Mouse (Mus musculus): ENCODE data around the gene Catsperz. TPM values are rescaled to one million over a fixed set of nuclear protein-coding genes. Genes with fewer than 3 reads are reported as not detected.
"Not testable (repeated sequence)": the region's sequence is repeated elsewhere in the genome, so short reads cannot be mapped to it uniquely, and the experiment has no call there.

The Catsperz gene
- polyA plus RNA-seq, 1 experiment from 2014 or later: 0.81 TPM

DNA sequence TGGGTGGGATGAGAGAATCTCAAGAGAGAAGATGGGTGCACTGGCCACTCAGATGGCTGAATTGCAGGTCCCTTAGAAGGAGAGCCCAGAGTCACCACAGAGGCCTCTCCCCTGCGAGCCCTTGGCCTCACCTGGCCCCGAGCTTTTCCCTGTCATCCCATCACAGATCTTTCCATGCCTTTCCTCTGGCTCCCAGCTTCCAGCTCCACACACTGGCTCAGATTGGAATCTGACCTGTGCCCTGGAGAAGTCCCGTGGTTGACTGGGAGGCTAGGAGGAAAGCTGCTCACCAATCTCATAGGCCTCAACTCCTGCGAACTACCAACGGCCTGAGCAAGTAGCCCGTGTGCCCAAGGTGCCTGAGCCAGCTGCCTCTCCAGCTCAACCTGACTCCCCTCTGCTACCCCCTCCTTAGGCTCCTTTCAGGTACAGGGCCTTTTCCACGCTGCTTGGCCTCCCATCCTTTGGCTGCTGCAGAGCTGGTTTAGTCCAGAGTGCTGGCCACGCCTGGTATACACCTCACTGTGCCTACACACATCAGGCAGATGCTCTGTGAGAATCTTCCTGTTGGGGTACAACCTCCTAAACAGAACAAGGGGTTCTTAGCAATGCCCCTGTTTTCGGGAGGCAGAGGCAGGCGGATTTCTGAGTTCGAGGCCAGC is 19.6 kb downstream of the Catsperz start:
- H3K27ac ChIP-seq (ENCODE audit: low read depth): no peak overlapping the region
- TF ChIP-seq CTCF (IDR thresholded peaks at IDR 0.05; ENCODE audit: low read depth) (no peak), EP300 (IDR thresholded peaks at IDR 0.05; ENCODE audit: low read depth) (no peak)
- H3K9ac ChIP-seq (replicated peaks): no peak overlapping the region; the same call in 1 of the 2 replicates
- no peak for ATAC-seq
- peaks cover 12% of the 10 kb centered on the region for H3K4me1 ChIP-seq (ENCODE audit: insufficient read depth)
- no peaks in the 10 kb centered on the region for H3K27me3 ChIP-seq (ENCODE audit: insufficient read depth, low read length)
- peaks cover 21% of the 10 kb centered on the region for H3K36me3 ChIP-seq (replicated peaks; ENCODE audit: insufficient read depth, low read length)
- H3K9me3 ChIP-seq (ENCODE audit: low read length): no peaks in the 10 kb centered on the region
- 87% methylated on average over 11 of the region's 11 CpGs for whole genome bisulfite sequencing (ENCODE audit: insufficient replicate concordance)
- DNase-seq: no peak
- no peak overlapping the region for H3K4me3 ChIP-seq (ENCODE audit: low read depth, low read length)
- H3K4me2 ChIP-seq (ENCODE audit: low read depth, low read length): no peak overlapping the region

DNA sequence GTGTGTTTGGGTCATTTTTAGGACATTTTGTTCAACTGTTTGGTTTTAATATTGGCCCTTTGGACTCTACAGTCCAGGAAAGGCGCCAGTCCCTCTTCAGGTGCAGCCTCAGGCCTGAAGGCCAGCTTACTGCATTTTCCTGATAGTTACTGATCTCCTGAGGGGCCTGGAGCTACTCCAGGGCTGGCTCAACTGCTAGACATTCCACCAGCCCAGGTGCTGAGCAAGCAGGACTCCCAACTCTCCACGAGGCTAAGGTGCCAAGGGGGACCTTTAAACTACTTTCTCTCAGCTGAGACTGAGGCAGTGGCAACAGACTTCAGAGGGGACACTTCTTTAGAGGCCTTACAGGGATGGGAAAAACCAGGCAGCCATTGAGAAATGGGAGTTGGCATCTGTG is 20.3 kb downstream of the Catsperz start:
- 63% methylated on average over 2 of the region's 2 CpGs for whole genome bisulfite sequencing (ENCODE audit: insufficient replicate concordance)
- Histone ChIP-seq H3K4me3 (ENCODE audit: low read depth, low read length) (no peak overlapping the region), H3K4me1 (ENCODE audit: insufficient read depth) (peaks cover 12% of the 10 kb centered on the region), H3K4me2 (ENCODE audit: low read depth, low read length) (no peak overlapping the region), H3K9me3 (ENCODE audit: low read length) (no peaks in the 10 kb centered on the region), H3K27me3 (ENCODE audit: insufficient read depth, low read length) (no peaks in the 10 kb centered on the region), H3K27ac (ENCODE audit: low read depth) (0 out of 2 replicates have a peak overlapping the region, but pooled peaks have one; percentile 12), H3K36me3 (replicated peaks; ENCODE audit: insufficient read depth, low read length) (peaks cover 21% of the 10 kb centered on the region), H3K9ac (replicated peaks) (no peak overlapping the region)
- no peak for TF ChIP-seq EP300 (IDR thresholded peaks at IDR 0.05; ENCODE audit: low read depth)
- TF ChIP-seq CTCF (IDR thresholded peaks at IDR 0.05; ENCODE audit: low read depth): no peak
- DNase-seq (no peak), ATAC-seq (no peak)

DNA sequence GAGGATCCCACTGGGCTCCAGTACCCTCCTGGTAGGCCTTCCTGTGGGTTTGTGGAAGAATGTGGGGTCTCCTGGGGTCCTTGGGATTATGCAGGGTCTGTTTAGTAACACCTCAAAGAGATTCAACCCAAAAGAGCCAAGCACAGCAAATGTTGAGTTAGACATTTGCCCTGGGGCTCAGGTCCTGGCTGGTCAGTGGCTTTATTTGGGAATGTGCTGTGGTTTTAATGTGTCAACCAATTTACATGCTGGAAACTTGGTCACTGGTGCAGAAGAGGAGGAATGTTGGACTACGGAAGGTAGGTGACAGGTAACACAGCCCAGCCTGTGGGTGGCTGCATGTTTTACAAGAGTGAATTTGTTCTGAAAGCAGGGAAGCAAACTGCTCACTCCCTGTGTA is 22.1 kb downstream of the Catsperz start:
- Histone ChIP-seq H3K27me3 (ENCODE audit: insufficient read depth, low read length) (no peaks in the 10 kb centered on the region), H3K27ac (ENCODE audit: low read depth) (no peak overlapping the region), H3K36me3 (replicated peaks; ENCODE audit: insufficient read depth, low read length) (peaks cover 21% of the 10 kb centered on the region), H3K4me3 (ENCODE audit: low read depth, low read length) (no peak overlapping the region), H3K4me1 (ENCODE audit: insufficient read depth) (peaks cover 8% of the 10 kb centered on the region), H3K9ac (replicated peaks) (no peak overlapping the region), H3K9me3 (ENCODE audit: low read length) (no peaks in the 10 kb centered on the region), H3K4me2 (ENCODE audit: low read depth, low read length) (no peak overlapping the region)
- 82% methylated on average over 1 of the region's 1 CpGs for WGBS (ENCODE audit: insufficient replicate concordance)
- no peak for TF ChIP-seq EP300 (IDR thresholded peaks at IDR 0.05; ENCODE audit: low read depth)
- no peak for TF ChIP-seq CTCF (IDR thresholded peaks at IDR 0.05; ENCODE audit: low read depth)
- DNase-seq: no peak
- ATAC-seq: no peak

DNA sequence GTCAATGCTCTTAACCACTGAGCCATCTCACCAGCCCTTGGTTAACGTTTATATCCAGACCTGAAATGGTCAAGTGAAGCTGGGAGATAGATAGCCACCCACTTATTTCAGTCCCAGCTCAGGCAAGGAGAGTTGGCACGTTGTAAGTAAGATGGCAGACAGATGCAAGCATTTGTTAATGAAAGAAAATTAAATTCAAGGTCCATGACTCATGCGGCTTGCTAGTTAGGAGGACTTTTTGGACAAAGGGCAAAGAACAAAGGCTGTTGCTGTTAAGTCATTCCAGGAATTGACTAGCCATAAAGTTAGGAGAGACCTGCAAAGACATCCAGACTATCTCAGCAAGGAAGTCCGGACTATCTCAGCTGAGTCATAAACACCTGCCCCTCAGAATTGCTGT is 25.5 kb downstream of the Catsperz start:
- no peaks in the 10 kb centered on the region for H3K36me3 ChIP-seq (replicated peaks; ENCODE audit: insufficient read depth, low read length)
- H3K4me1 ChIP-seq (ENCODE audit: insufficient read depth): no peaks in the 10 kb centered on the region
- TF ChIP-seq CTCF (IDR thresholded peaks at IDR 0.05; ENCODE audit: low read depth) (no peak), EP300 (IDR thresholded peaks at IDR 0.05; ENCODE audit: low read depth) (no peak)
- H3K9ac ChIP-seq (replicated peaks): no peak overlapping the region
- no peak overlapping the region for H3K27ac ChIP-seq (ENCODE audit: low read depth)
- ATAC-seq: no peak
- H3K27me3 ChIP-seq (ENCODE audit: insufficient read depth, low read length): no peaks in the 10 kb centered on the region
- DNase-seq: no peak
- H3K4me2 ChIP-seq (ENCODE audit: low read depth, low read length): no peak overlapping the region
- 78% methylated on average over 4 of the region's 4 CpGs for WGBS (ENCODE audit: insufficient replicate concordance)
- no peak overlapping the region for H3K4me3 ChIP-seq (ENCODE audit: low read depth, low read length)
- H3K9me3 ChIP-seq (ENCODE audit: low read length): no peaks in the 10 kb centered on the region

GRCm38 (mm10) chr19:6895608-6896305 is 29.4 kb downstream of the Catsperz start:
- not testable (repeated sequence) for H3K9me3 ChIP-seq (ENCODE audit: low read length); H3K27ac ChIP-seq (ENCODE audit: low read depth); H3K4me3 ChIP-seq (ENCODE audit: low read depth, low read length); H3K4me1 ChIP-seq (ENCODE audit: insufficient read depth); H3K36me3 ChIP-seq (replicated peaks; ENCODE audit: insufficient read depth, low read length); DNase-seq; H3K27me3 ChIP-seq (ENCODE audit: insufficient read depth, low read length); H3K9ac ChIP-seq (replicated peaks); ATAC-seq; H3K4me2 ChIP-seq (ENCODE audit: low read depth, low read length)
- 66% methylated on average over 18 of the region's 18 CpGs for WGBS (ENCODE audit: insufficient replicate concordance)

- Histone ChIP-seq H3K36me3 (replicated peaks; ENCODE audit: insufficient read depth, low read length) (no peaks in the 10 kb centered on the region), H3K27me3 (ENCODE audit: insufficient read depth, low read length) (no peaks in the 10 kb centered on the region), H3K9ac (replicated peaks) (no peak overlapping the region), H3K9me3 (ENCODE audit: low read length) (no peaks in the 10 kb centered on the region), H3K27ac (ENCODE audit: low read depth) (no peak overlapping the region), H3K4me1 (ENCODE audit: insufficient read depth) (no peaks in the 10 kb centered on the region), H3K4me3 (ENCODE audit: low read depth, low read length) (no peak overlapping the region), H3K4me2 (ENCODE audit: low read depth, low read length) (no peak overlapping the region)
- DNase-seq: no peak
- TF ChIP-seq CTCF (IDR thresholded peaks at IDR 0.05; ENCODE audit: low read depth) (no peak), EP300 (IDR thresholded peaks at IDR 0.05; ENCODE audit: low read depth) (no peak)
- WGBS (ENCODE audit: insufficient replicate concordance): 86% methylated on average over 14 of the region's 14 CpGs
- ATAC-seq: no peak
These were observed 31.3 kb downstream of the Catsperz start for GRCm38 (mm10) chr19:6893731-6894451.

Measured in liver, postnatal 0 days (tissue).